Mouse (Mus musculus): Measurements from ENCODE around the gene Pex14. TPM values are rescaled to one million over a fixed set of nuclear protein-coding genes. Genes with fewer than 3 reads are reported as not detected.

Pex14 gene
- polyA plus RNA-seq, 1 experiment from 2014 or later: 56.8 TPM

- peaks cover 44% of the 10 kb centered on the region for H3K27me3 ChIP-seq (replicated peaks)
- no peak overlapping the region for H3K27ac ChIP-seq
- 0 out of 2 replicates have a peak overlapping the region, but pooled peaks have one; percentile 17 for H3K9ac ChIP-seq
- no peaks in the 10 kb centered on the region for H3K9me3 ChIP-seq
- peak overlapping the region; percentile 48 for H3K4me2 ChIP-seq (replicated peaks)
- WGBS: 9% methylated on average over 25 of the region's 25 CpGs
- H3K4me1 ChIP-seq: peaks cover 26% of the 10 kb centered on the region
- H3K36me3 ChIP-seq: peaks cover 20% of the 10 kb centered on the region
- ATAC-seq (ENCODE audit: low FRiP score, low read depth): peak; percentile 90
- no peak overlapping the region for H3K4me3 ChIP-seq
These were observed 158.9 kb downstream of the Pex14 start for GRCm38 (mm10) chr4:148940674-148941211.

- H3K27ac ChIP-seq: no peak overlapping the region
- H3K4me1 ChIP-seq: peaks cover 48% of the 10 kb centered on the region
- WGBS: 86% methylated on average over 26 of the region's 26 CpGs
- H3K36me3 ChIP-seq: peaks cover 16% of the 10 kb centered on the region
- H3K4me2 ChIP-seq (replicated peaks): no peak overlapping the region
- ATAC-seq (ENCODE audit: low FRiP score, low read depth): no peak
- H3K9ac ChIP-seq: no peak overlapping the region
- H3K27me3 ChIP-seq (replicated peaks): peaks cover 50% of the 10 kb centered on the region
- H3K4me3 ChIP-seq: no peak overlapping the region
- no peaks in the 10 kb centered on the region for H3K9me3 ChIP-seq
These were observed 161.1 kb downstream of the Pex14 start for GRCm38 (mm10) chr4:148938546-148938945.

GRCm38 (mm10) chr4:148936727-148937126 lies 162.9 kb downstream of the Pex14 start:
- Histone ChIP-seq H3K9ac (no peak overlapping the region), H3K4me3 (no peak overlapping the region), H3K4me1 (peaks cover 52% of the 10 kb centered on the region), H3K4me2 (replicated peaks) (no peak overlapping the region), H3K27ac (no peak overlapping the region), H3K27me3 (replicated peaks) (peaks cover 51% of the 10 kb centered on the region), H3K9me3 (no peaks in the 10 kb centered on the region), H3K36me3 (peaks cover 16% of the 10 kb centered on the region)
- WGBS: 89% methylated on average over 12 of the region's 12 CpGs
- no peak for ATAC-seq (ENCODE audit: low FRiP score, low read depth)

- ATAC-seq (ENCODE audit: low FRiP score, low read depth): no peak
- H3K9me3 ChIP-seq: no peaks in the 10 kb centered on the region
- WGBS: 91% methylated on average over 12 of the region's 12 CpGs
- no peak overlapping the region for H3K4me3 ChIP-seq
- no peak overlapping the region for H3K9ac ChIP-seq
- no peak overlapping the region for H3K4me2 ChIP-seq (replicated peaks)
- peaks cover 51% of the 10 kb centered on the region for H3K27me3 ChIP-seq (replicated peaks)
- H3K4me1 ChIP-seq: peaks cover 48% of the 10 kb centered on the region
- H3K36me3 ChIP-seq: peaks cover 16% of the 10 kb centered on the region
- no peak overlapping the region for H3K27ac ChIP-seq
These were observed 163.6 kb downstream of the Pex14 start for GRCm38 (mm10) chr4:148936111-148936510.

GRCm38 (mm10) chr4:148935211-148935610 lies 164.5 kb downstream of the Pex14 start:
- 29% methylated on average over 13 of the region's 13 CpGs for WGBS
- Histone ChIP-seq H3K27me3 (replicated peaks) (peaks cover 51% of the 10 kb centered on the region), H3K4me3 (no peak overlapping the region), H3K27ac (no peak overlapping the region), H3K36me3 (peaks cover 16% of the 10 kb centered on the region), H3K4me1 (peaks cover 46% of the 10 kb centered on the region), H3K4me2 (replicated peaks) (no peak overlapping the region), H3K9me3 (no peaks in the 10 kb centered on the region), H3K9ac (no peak overlapping the region)
- ATAC-seq (ENCODE audit: low FRiP score, low read depth): no peak

- Histone ChIP-seq H3K9ac (no peak overlapping the region), H3K9me3 (no peaks in the 10 kb centered on the region), H3K4me1 (peaks cover 43% of the 10 kb centered on the region), H3K4me2 (replicated peaks) (no peak overlapping the region), H3K27me3 (replicated peaks) (peaks cover 50% of the 10 kb centered on the region), H3K4me3 (no peak overlapping the region), H3K27ac (no peak overlapping the region), H3K36me3 (0 out of 2 replicates have a peak, but pooled peaks cover 8% of the 10 kb centered on the region)
- 94% methylated on average over 13 of the region's 13 CpGs for WGBS
- ATAC-seq (ENCODE audit: low FRiP score, low read depth): no peak
These were observed 166.6 kb downstream of the Pex14 start for GRCm38 (mm10) chr4:148933109-148933508.

- peaks cover 66% of the 10 kb centered on the region for H3K4me1 ChIP-seq
- 57% methylated on average over 9 of the region's 9 CpGs for WGBS
- no peak for ATAC-seq (ENCODE audit: low FRiP score, low read depth)
- H3K9ac ChIP-seq: no peak overlapping the region
- no peak overlapping the region for H3K4me2 ChIP-seq (replicated peaks)
- no peaks in the 10 kb centered on the region for H3K9me3 ChIP-seq
- H3K36me3 ChIP-seq: no peaks in the 10 kb centered on the region
- peaks cover 49% of the 10 kb centered on the region for H3K27me3 ChIP-seq (replicated peaks)
- H3K4me3 ChIP-seq: no peak overlapping the region
- no peak overlapping the region for H3K27ac ChIP-seq
These were observed 168.9 kb downstream of the Pex14 start for GRCm38 (mm10) chr4:148930721-148931229.

- H3K27me3 ChIP-seq (replicated peaks): peaks cover 51% of the 10 kb centered on the region
- no peak overlapping the region for H3K9ac ChIP-seq
These were observed 170.8 kb downstream of the Pex14 start for GRCm38 (mm10) chr4:148928876-148929275.

GRCm38 (mm10) chr4:148928316-148928715 lies 171.4 kb downstream of the Pex14 start:
- 65% methylated on average over 9 of the region's 9 CpGs for WGBS
- Histone ChIP-seq H3K4me3 (no peak overlapping the region), H3K36me3 (no peaks in the 10 kb centered on the region), H3K9me3 (no peaks in the 10 kb centered on the region), H3K9ac (no peak overlapping the region), H3K27me3 (replicated peaks) (peaks cover 45% of the 10 kb centered on the region), H3K4me2 (replicated peaks) (no peak overlapping the region), H3K4me1 (peaks cover 66% of the 10 kb centered on the region), H3K27ac (no peak overlapping the region)
- ATAC-seq (ENCODE audit: low FRiP score, low read depth): no peak

More at GRCm38 (mm10) chr4:148928876-148929275, 170.8 kb downstream of the Pex14 start:
- no peaks in the 10 kb centered on the region for H3K36me3 ChIP-seq
- H3K27ac ChIP-seq: no peak overlapping the region
- H3K4me1 ChIP-seq: peaks cover 65% of the 10 kb centered on the region
- no peak overlapping the region for H3K4me3 ChIP-seq
- ATAC-seq (ENCODE audit: low FRiP score, low read depth): no peak
- no peak overlapping the region for H3K4me2 ChIP-seq (replicated peaks)
- no peaks in the 10 kb centered on the region for H3K9me3 ChIP-seq
- WGBS: 91% methylated on average over 16 of the region's 16 CpGs

GRCm38 (mm10) chr4:148926459-148926858 lies 173.2 kb downstream of the Pex14 start:
- ATAC-seq (ENCODE audit: low FRiP score, low read depth): no peak
- Histone ChIP-seq H3K27me3 (replicated peaks) (peaks cover 39% of the 10 kb centered on the region), H3K27ac (0 out of 2 replicates have a peak overlapping the region, but pooled peaks have one; percentile 62), H3K4me2 (replicated peaks) (peak overlapping the region; percentile 30; the same call in 1 of the 2 replicates), H3K4me1 (peaks cover 81% of the 10 kb centered on the region), H3K9me3 (no peaks in the 10 kb centered on the region), H3K36me3 (no peaks in the 10 kb centered on the region), H3K9ac (no peak overlapping the region), H3K4me3 (no peak overlapping the region)
- 18% methylated on average over 8 of the region's 8 CpGs for WGBS

- ATAC-seq (ENCODE audit: low FRiP score, low read depth): no peak
- Histone ChIP-seq H3K9me3 (no peaks in the 10 kb centered on the region), H3K27ac (peak overlapping the region; percentile 62; the same call in 1 of the 2 replicates), H3K4me3 (no peak overlapping the region), H3K4me1 (peaks cover 81% of the 10 kb centered on the region), H3K36me3 (no peaks in the 10 kb centered on the region), H3K4me2 (replicated peaks) (peak overlapping the region; percentile 30; the same call in 1 of the 2 replicates), H3K27me3 (replicated peaks) (peaks cover 44% of the 10 kb centered on the region), H3K9ac (0 out of 2 replicates have a peak overlapping the region, but pooled peaks have one; percentile 35)
- 38% methylated on average over 18 of the region's 18 CpGs for WGBS
These were observed 173.9 kb downstream of the Pex14 start for GRCm38 (mm10) chr4:148925589-148926359.

GRCm38 (mm10) chr4:148923976-148924375 lies 175.7 kb downstream of the Pex14 start:
- 0 out of 2 replicates have a peak overlapping the region, but pooled peaks have one; percentile 8 for H3K4me2 ChIP-seq (replicated peaks)
- H3K27me3 ChIP-seq (replicated peaks): peaks cover 60% of the 10 kb centered on the region
- H3K9me3 ChIP-seq: no peaks in the 10 kb centered on the region
- no peak overlapping the region for H3K4me3 ChIP-seq
- H3K4me1 ChIP-seq: peaks cover 91% of the 10 kb centered on the region
- 0 out of 2 replicates have a peak overlapping the region, but pooled peaks have one; percentile 39 for H3K27ac ChIP-seq
- H3K9ac ChIP-seq: no peak overlapping the region
- no peak for ATAC-seq (ENCODE audit: low FRiP score, low read depth)
- 57% methylated on average over 8 of the region's 8 CpGs for WGBS
- H3K36me3 ChIP-seq: no peaks in the 10 kb centered on the region

Data from neural tube, embryonic 12.5 days (tissue).